Mouse (Mus musculus): Measurements from ENCODE around the gene BC004004. TPM values are rescaled to one million over a fixed set of nuclear protein-coding genes. Genes with fewer than 3 reads are reported as not detected.
A peak's percentile ranks its signal among the peaks of the same experiment; 100 is the strongest.

The BC004004 gene
- polyA plus RNA-seq, 1 experiment from 2014 or later: 125 TPM

DNA sequence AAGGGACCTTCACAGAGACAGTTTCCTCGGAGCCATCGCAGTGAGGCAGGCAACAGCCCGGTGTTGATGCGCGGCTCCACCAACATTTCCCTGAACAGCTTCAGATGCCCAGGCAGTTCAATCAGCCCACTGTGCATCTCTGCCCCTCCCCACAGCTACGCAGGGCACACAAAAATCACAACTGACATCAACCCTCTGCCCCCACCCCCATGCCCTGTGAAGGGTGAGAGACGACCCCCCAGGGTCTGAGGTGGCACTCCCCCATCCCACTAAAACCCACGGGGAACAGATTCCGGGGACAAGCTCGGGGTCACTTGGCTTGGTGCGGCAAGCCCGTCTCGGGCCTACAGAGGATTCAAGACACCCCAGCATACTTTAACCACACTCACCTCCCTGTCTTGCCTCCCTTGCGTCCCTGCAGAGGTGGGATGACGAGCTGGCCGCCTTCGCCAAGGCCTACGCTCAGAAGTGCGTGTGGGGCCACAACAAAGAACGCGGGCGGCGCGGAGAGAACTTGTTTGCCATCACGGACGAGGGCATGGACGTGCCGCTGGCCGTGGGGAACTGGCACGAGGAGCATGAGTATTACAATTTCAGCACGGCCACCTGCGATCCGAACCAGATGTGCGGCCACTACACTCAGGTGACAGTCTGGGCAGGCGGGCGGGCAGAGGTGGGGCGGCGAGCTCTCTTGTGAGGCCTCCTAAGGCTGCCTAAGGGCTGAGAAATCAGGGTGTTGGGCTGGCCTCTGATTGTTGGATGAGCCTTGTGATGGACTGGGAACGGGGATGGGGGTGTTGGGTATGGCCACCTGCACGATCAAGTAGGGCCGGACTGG lies 53.4 kb downstream of the BC004004 start:
- Histone ChIP-seq H3K4me1 (ENCODE audit: control insufficient read depth, insufficient read depth, low read length) (peaks cover 17% of the 10 kb centered on the region), H3K27me3 (ENCODE audit: control insufficient read depth, insufficient read depth, low read depth, low read length) (peaks cover 8% of the 10 kb centered on the region), H3K9me3 (replicated peaks; ENCODE audit: control insufficient read depth, low read length, poor library complexity, severe bottlenecking) (no peaks in the 10 kb centered on the region), H3K4me2 (ENCODE audit: low read length) (no peak overlapping the region), H3K4me3 (ENCODE audit: low read depth, low read length) (no peak overlapping the region), H3K9ac (ENCODE audit: low read depth, low read length) (no peak overlapping the region), H3K27ac (ENCODE audit: low read length) (no peak overlapping the region), H3K36me3 (ENCODE audit: control insufficient read depth, insufficient read depth, low read length) (no peaks in the 10 kb centered on the region)
- 22% methylated on average over 41 of the region's 41 CpGs for WGBS
- no peak for ATAC-seq

DNA sequence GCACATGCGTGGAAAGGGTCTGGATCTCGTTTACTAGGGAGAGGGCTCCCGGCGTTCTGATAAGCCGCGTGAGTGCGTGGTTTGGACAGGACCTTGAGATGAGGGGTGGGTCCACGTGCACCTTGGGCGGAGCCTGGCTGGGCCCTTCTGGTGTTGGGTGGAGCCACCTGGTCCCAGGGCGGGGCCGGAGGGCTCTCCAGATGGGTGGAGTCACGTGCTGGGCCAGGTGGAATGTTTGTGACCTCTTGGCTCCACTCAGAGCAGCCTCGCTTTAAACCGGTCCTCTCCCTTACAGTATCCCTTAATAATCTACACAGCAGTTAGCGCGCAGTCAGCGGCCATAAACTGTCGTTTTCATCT lies 54.0 kb downstream of the BC004004 start:
- Histone ChIP-seq H3K9ac (ENCODE audit: low read depth, low read length) (no peak overlapping the region), H3K27ac (ENCODE audit: low read length) (no peak overlapping the region), H3K9me3 (replicated peaks; ENCODE audit: control insufficient read depth, low read length, poor library complexity, severe bottlenecking) (no peaks in the 10 kb centered on the region), H3K4me1 (ENCODE audit: control insufficient read depth, insufficient read depth, low read length) (peaks cover 23% of the 10 kb centered on the region), H3K4me3 (ENCODE audit: low read depth, low read length) (no peak overlapping the region), H3K27me3 (ENCODE audit: control insufficient read depth, insufficient read depth, low read depth, low read length) (peaks cover 8% of the 10 kb centered on the region), H3K36me3 (ENCODE audit: control insufficient read depth, insufficient read depth, low read length) (no peaks in the 10 kb centered on the region), H3K4me2 (ENCODE audit: low read length) (no peak overlapping the region)
- ATAC-seq: no peak
- WGBS: 26% methylated on average over 18 of the region's 18 CpGs

GRCm38 (mm10) chr17:29323625-29324024 lies 55.0 kb downstream of the BC004004 start:
- Histone ChIP-seq H3K36me3 (ENCODE audit: control insufficient read depth, insufficient read depth, low read length) (no peaks in the 10 kb centered on the region), H3K4me1 (ENCODE audit: control insufficient read depth, insufficient read depth, low read length) (peaks cover 27% of the 10 kb centered on the region), H3K4me2 (ENCODE audit: low read length) (no peak overlapping the region), H3K27ac (ENCODE audit: low read length) (no peak overlapping the region), H3K27me3 (ENCODE audit: control insufficient read depth, insufficient read depth, low read depth, low read length) (peaks cover 8% of the 10 kb centered on the region), H3K9ac (ENCODE audit: low read depth, low read length) (no peak overlapping the region), H3K4me3 (ENCODE audit: low read depth, low read length) (no peak overlapping the region), H3K9me3 (replicated peaks; ENCODE audit: control insufficient read depth, low read length, poor library complexity, severe bottlenecking) (no peaks in the 10 kb centered on the region)
- ATAC-seq: no peak
- WGBS: 95% methylated on average over 3 of the region's 3 CpGs

GRCm38 (mm10) chr17:29325831-29326230 lies 57.2 kb downstream of the BC004004 start:
- no peak for ATAC-seq
- Histone ChIP-seq H3K36me3 (ENCODE audit: control insufficient read depth, insufficient read depth, low read length) (peaks cover 2% of the 10 kb centered on the region; the same call in 1 of the 2 replicates), H3K4me2 (ENCODE audit: low read length) (peak overlapping the region; percentile 59), H3K9me3 (replicated peaks; ENCODE audit: control insufficient read depth, low read length, poor library complexity, severe bottlenecking) (no peaks in the 10 kb centered on the region), H3K4me3 (ENCODE audit: low read depth, low read length) (no peak overlapping the region), H3K27ac (ENCODE audit: low read length) (peak overlapping the region; percentile 82), H3K4me1 (ENCODE audit: control insufficient read depth, insufficient read depth, low read length) (peaks cover 24% of the 10 kb centered on the region), H3K9ac (ENCODE audit: low read depth, low read length) (peak overlapping the region; percentile 52), H3K27me3 (ENCODE audit: control insufficient read depth, insufficient read depth, low read depth, low read length) (peaks cover 8% of the 10 kb centered on the region)
- 41% methylated on average over 13 of the region's 13 CpGs for WGBS

GRCm38 (mm10) chr17:29326531-29327529 lies 58.2 kb downstream of the BC004004 start:
- Histone ChIP-seq H3K4me1 (ENCODE audit: control insufficient read depth, insufficient read depth, low read length) (peaks cover 27% of the 10 kb centered on the region), H3K4me2 (ENCODE audit: low read length) (peak overlapping the region; percentile 59), H3K36me3 (ENCODE audit: control insufficient read depth, insufficient read depth, low read length) (peaks cover 3% of the 10 kb centered on the region; the same call in 1 of the 2 replicates), H3K9me3 (replicated peaks; ENCODE audit: control insufficient read depth, low read length, poor library complexity, severe bottlenecking) (no peaks in the 10 kb centered on the region), H3K27me3 (ENCODE audit: control insufficient read depth, insufficient read depth, low read depth, low read length) (peaks cover 7% of the 10 kb centered on the region), H3K4me3 (ENCODE audit: low read depth, low read length) (peak overlapping the region; percentile 25), H3K27ac (ENCODE audit: low read length) (peak overlapping the region; percentile 82), H3K9ac (ENCODE audit: low read depth, low read length) (peak overlapping the region; percentile 52)
- ATAC-seq: peak; percentile 73
- WGBS: 8% methylated on average over 52 of the region's 52 CpGs

GRCm38 (mm10) chr17:29327691-29328090 lies 59.1 kb downstream of the BC004004 start:
- no peak overlapping the region for H3K4me2 ChIP-seq (ENCODE audit: low read length)
- WGBS: 74% methylated on average over 9 of the region's 9 CpGs
- H3K9ac ChIP-seq (ENCODE audit: low read depth, low read length): peak overlapping the region; percentile 52; the same call in 1 of the 2 replicates
- peak overlapping the region; percentile 82 for H3K27ac ChIP-seq (ENCODE audit: low read length)
- no peaks in the 10 kb centered on the region for H3K9me3 ChIP-seq (replicated peaks; ENCODE audit: control insufficient read depth, low read length, poor library complexity, severe bottlenecking)
- no peaks in the 10 kb centered on the region for H3K27me3 ChIP-seq (ENCODE audit: control insufficient read depth, insufficient read depth, low read depth, low read length)
- ATAC-seq: no peak
- no peak overlapping the region for H3K4me3 ChIP-seq (ENCODE audit: low read depth, low read length)
- H3K4me1 ChIP-seq (ENCODE audit: control insufficient read depth, insufficient read depth, low read length): peaks cover 27% of the 10 kb centered on the region
- H3K36me3 ChIP-seq (ENCODE audit: control insufficient read depth, insufficient read depth, low read length): peaks cover 12% of the 10 kb centered on the region; the same call in 1 of the 2 replicates

GRCm38 (mm10) chr17:29330221-29330620 lies 61.6 kb downstream of the BC004004 start:
- peaks cover 27% of the 10 kb centered on the region for H3K4me1 ChIP-seq (ENCODE audit: control insufficient read depth, insufficient read depth, low read length)
- no peak for ATAC-seq
- H3K36me3 ChIP-seq (ENCODE audit: control insufficient read depth, insufficient read depth, low read length): peaks cover 29% of the 10 kb centered on the region
- no peaks in the 10 kb centered on the region for H3K27me3 ChIP-seq (ENCODE audit: control insufficient read depth, insufficient read depth, low read depth, low read length)
- peak overlapping the region; percentile 38; the same call in 1 of the 2 replicates for H3K9ac ChIP-seq (ENCODE audit: low read depth, low read length)
- no peak overlapping the region for H3K4me3 ChIP-seq (ENCODE audit: low read depth, low read length)
- H3K9me3 ChIP-seq (replicated peaks; ENCODE audit: control insufficient read depth, low read length, poor library complexity, severe bottlenecking): no peaks in the 10 kb centered on the region
- H3K27ac ChIP-seq (ENCODE audit: low read length): peak overlapping the region; percentile 66
- H3K4me2 ChIP-seq (ENCODE audit: low read length): no peak overlapping the region
- WGBS: 75% methylated on average over 3 of the region's 3 CpGs

DNA sequence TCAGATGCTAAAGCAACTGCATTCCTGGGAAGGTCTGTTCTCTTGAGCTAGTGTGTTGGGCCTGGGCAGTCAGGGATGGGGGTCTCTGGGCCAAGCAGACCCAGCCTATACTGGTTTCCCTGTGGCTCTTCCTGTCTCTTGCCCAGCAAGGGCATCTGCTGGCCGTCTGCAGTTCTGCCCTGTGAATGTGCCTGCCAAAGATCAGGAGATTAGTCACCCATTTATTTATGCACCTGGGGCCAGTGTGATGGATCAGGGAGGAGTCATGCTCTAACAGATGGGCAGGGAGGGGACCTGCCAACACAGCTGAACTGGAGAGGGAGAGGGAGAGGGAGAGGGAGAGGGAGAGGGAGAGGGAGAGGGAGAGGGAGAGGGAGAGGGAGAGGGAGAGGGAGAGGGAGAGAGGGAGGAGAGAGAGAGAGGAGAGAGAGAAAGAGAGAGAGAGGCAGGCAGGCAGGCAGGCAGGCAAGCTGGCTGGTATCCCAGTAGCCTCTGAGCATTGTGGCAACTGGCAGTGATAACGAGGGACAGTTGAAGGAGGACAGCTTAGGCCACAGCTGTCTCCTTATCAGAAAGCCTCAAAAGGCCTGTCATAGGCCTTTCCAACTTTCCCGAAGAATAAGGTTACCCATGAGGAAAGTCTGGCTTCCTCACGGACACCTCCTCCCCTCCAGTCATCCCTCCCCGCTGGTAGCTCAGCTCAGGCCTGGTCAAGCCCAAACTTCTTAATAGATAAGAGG lies 62.3 kb downstream of the BC004004 start:
- no peaks in the 10 kb centered on the region for H3K27me3 ChIP-seq (ENCODE audit: control insufficient read depth, insufficient read depth, low read depth, low read length)
- H3K9ac ChIP-seq (ENCODE audit: low read depth, low read length): peak overlapping the region; percentile 38; the same call in 1 of the 2 replicates

More for the DNA sequence above, 62.3 kb downstream of the BC004004 start:
- Histone ChIP-seq H3K9me3 (replicated peaks; ENCODE audit: control insufficient read depth, low read length, poor library complexity, severe bottlenecking) (no peaks in the 10 kb centered on the region), H3K27ac (ENCODE audit: low read length) (peak overlapping the region; percentile 66), H3K4me3 (ENCODE audit: low read depth, low read length) (no peak overlapping the region), H3K4me2 (ENCODE audit: low read length) (no peak overlapping the region), H3K36me3 (ENCODE audit: control insufficient read depth, insufficient read depth, low read length) (peaks cover 35% of the 10 kb centered on the region), H3K4me1 (ENCODE audit: control insufficient read depth, insufficient read depth, low read length) (peaks cover 24% of the 10 kb centered on the region)
- WGBS: 15% methylated on average over 5 of the region's 5 CpGs
- no peak for ATAC-seq
